Mouse (Mus musculus) kidney, adult 18-20 months (tissue): ENCODE results near the gene Oxct2a.
"Not testable (repeated sequence)": the region's sequence is repeated elsewhere in the genome, so short reads cannot be mapped to it uniquely, and the experiment has no call there.

Experiments used
- DNase-seq: peaks from one replicate; pipeline ENCODE4 v3.0.0; 2021

The Oxct2a gene

GRCm38 (mm10) chr4:123308292-123308691 lies 15.1 kb downstream of the Oxct2a start:
- no peak for DNase-seq

- DNase-seq, result no peak
These were observed 16.4 kb downstream of the Oxct2a start for GRCm38 (mm10) chr4:123306999-123307398.

GRCm38 (mm10) chr4:123305789-123306188 lies 17.6 kb downstream of the Oxct2a start:
- DNase-seq, result peak; percentile 34

- peak; percentile 76 for DNase-seq
These were observed 24.3 kb downstream of the Oxct2a start for GRCm38 (mm10) chr4:123298980-123299670.

GRCm38 (mm10) chr4:123298226-123298625 lies 25.2 kb downstream of the Oxct2a start:
- DNase-seq, result no peak

GRCm38 (mm10) chr4:123297195-123297960 lies 26.1 kb downstream of the Oxct2a start:
- no peak for DNase-seq

- DNase-seq, result no peak
These were observed 27.3 kb downstream of the Oxct2a start for GRCm38 (mm10) chr4:123296148-123296534.

- no peak for DNase-seq
These were observed 27.8 kb downstream of the Oxct2a start for GRCm38 (mm10) chr4:123295516-123296147.

- DNase-seq, result not testable (repeated sequence)
These were observed 28.4 kb downstream of the Oxct2a start for GRCm38 (mm10) chr4:123295026-123295425.

- no peak for DNase-seq
These were observed 29.6 kb downstream of the Oxct2a start for GRCm38 (mm10) chr4:123293661-123294443.

GRCm38 (mm10) chr4:123292989-123293388 lies 30.4 kb downstream of the Oxct2a start:
- no peak for DNase-seq

GRCm38 (mm10) chr4:123292390-123292789 lies 31.0 kb downstream of the Oxct2a start:
- no peak for DNase-seq

GRCm38 (mm10) chr4:123289038-123289437 lies 34.4 kb downstream of the Oxct2a start:
- no peak for DNase-seq

GRCm38 (mm10) chr4:123286790-123287189 lies 36.6 kb downstream of the Oxct2a start:
- no peak for DNase-seq

- no peak for DNase-seq
These were observed 38.5 kb downstream of the Oxct2a start for GRCm38 (mm10) chr4:123284731-123285624.

- DNase-seq, result peak; percentile 41
These were observed 39.8 kb downstream of the Oxct2a start for GRCm38 (mm10) chr4:123283675-123284064.

GRCm38 (mm10) chr4:123282915-123283674 lies 40.3 kb downstream of the Oxct2a start:
- peak; percentile 52 for DNase-seq

GRCm38 (mm10) chr4:123282500-123282899 lies 40.9 kb downstream of the Oxct2a start:
- peak; percentile 95 for DNase-seq

- DNase-seq, result no peak
These were observed 43.3 kb downstream of the Oxct2a start for GRCm38 (mm10) chr4:123280117-123280516.
